Mouse (Mus musculus) gastrocnemius, postnatal 4 days (tissue): ENCODE results near the gene Olfr1018. TPM values are rescaled to one million over a fixed set of nuclear protein-coding genes. Genes with fewer than 3 reads are reported as not detected.

ENCODE experiments used
- DNase-seq, 2 experiments: peaks; one replicate each; pipeline ENCODE4 v3.0.0; 2021 to 2022; ENCODE audit warnings: low spot score in 2 of 2, mixed read lengths in 2 of 2
- long read RNA-seq, 2 experiments: library from polyadenylated mRNA; stranded (forward); transcript quantifications; one replicate each; pipeline ENCODE4 v2.0.0; 2021
- total RNA-seq, 2 experiments: library from RNA; stranded (reverse); gene quantifications; 2 replicates each; pipeline ENCODE4 v1.2.3; 2021

The Olfr1018 gene
- total RNA-seq: not detected
- long read RNA-seq, experiment 1: 0 reads
- long read RNA-seq, experiment 2: 0 reads

DNA sequence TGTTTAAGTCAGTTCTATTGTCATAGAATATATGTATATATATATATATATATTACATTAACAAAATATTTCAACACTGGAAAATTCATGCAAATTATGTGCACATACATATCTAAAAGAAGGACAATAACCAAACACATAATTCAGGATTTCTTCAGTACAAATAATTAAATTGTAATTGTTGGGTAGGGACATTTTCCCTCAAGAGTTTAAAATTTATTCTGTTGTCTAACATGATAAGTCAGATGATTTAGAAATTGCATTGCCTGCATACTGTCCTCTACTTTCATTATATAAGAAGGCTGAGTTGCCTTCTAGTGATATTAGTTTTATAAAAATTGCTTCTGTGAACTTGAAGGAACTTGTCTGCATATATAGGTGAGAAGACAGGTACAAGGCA lies at the start of gene Olfr1018:
Olfr1018 (plus strand) TSS at position 301 of the 400 bp plus-strand sequence.
- no peak for DNase-seq

DNA sequence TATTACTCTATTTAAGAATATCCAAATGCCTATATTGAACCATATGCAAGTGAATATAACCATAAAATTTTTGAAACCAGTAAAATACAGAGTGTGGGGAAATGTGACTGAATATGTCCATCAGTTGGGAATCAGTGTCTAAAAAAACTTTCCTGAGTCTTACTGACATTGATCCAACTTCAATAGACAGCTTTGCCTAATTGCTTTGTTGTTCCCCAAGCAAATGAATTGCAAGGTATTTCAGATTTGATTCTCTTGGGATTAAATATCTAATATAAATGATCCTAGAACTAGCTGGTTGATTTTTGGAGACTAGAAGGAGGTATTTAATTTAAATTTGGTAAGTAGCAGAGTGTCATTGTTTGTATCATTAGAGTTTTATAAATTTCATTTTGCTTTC lies 45.9 kb upstream of the Olfr1018 start, which contains the start of gene Olfr1014:
Olfr1014 (plus strand) TSS at position 301 of the 400 bp plus-strand sequence.
- DNase-seq: no peak

GRCm38 (mm10) chr2:85781717-85782116 lies 36.6 kb upstream of the Olfr1018 start, which contains the start of gene Olfr1015:
Olfr1015 (plus strand) TSS chr2:85782017.
- DNase-seq: no peak

DNA sequence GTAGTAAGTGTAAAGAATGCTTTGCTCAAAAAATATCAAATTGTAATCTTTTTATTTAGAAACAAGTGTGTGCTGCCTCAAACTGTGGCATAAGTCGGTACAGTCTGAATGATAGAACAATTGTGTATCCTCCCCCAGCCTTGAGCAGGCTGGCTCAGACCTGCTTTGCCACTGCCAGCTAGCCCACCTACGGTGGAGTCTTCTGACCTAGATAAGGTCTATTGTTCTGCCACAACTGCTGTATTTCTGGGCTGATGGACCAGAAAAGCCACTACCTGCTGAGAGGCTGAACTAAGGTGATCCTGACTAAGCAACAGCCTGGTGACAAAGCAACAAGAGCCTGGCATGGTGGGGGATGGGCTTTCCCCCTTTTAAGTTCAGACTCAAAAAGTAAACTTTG lies 25.9 kb upstream of the Olfr1018 start:
- DNase-seq: no peak

- DNase-seq: no peak
These were observed 15.8 kb upstream of the Olfr1018 start, which contains the start of gene Olfr1016 for GRCm38 (mm10) chr2:85802444-85802843. Olfr1016 (minus strand) TSS chr2:85802544.

- DNase-seq: no peak
These were observed 13.8 kb upstream of the Olfr1018 start for GRCm38 (mm10) chr2:85804501-85804900.

DNA sequence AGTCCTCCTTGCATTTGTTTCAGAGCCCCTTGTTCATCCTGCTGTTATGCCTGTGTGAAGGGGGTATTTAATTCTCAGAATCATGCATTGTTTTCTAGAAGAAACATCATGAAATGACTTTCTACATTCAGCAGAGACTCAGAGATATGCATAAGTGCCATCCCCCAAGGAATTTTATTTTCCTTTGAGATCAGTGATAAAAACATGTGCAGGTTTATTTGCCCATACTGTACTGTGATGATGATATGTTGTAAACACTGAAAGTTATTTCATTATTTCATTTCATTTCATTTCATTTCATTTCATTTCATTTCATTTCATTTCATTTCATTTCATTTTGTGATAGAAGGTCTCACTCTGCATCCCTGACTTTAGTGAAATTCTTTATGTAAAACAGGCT lies 27.1 kb downstream of the Olfr1018 start, which contains the start of gene Olfr1019:
Olfr1019 (minus strand) TSS at position 101 of the 400 bp plus-strand sequence.
- no peak for DNase-seq

DNA sequence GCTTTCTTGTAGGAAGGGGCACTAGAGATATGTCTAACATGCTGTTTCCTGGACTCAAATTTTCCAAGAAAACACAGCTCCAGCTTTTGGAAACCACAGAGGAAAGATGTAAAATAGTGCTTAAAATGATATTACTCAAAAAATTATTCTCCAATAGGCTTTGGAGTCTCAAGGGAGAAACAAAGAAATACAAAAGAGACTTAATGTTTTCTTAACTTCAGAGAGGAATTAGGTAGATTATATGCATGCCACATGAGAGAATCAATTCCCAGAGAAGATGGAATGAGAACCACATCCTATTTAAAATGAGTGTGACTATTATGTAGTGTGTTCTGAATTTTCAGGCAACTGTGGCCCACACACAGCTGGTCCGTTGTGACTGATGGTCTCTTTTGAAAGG lies 28.5 kb downstream of the Olfr1018 start, which contains the start of gene Olfr1020:
Olfr1020 (plus strand) TSS at position 301 of the 400 bp plus-strand sequence.
- no peak for DNase-seq

- DNase-seq: no peak
These were observed 50.0 kb downstream of the Olfr1018 start, which contains the start of gene Olfr1022 for GRCm38 (mm10) chr2:85868294-85868693. Olfr1022 (plus strand) TSS chr2:85868594.

Other genes with a start within 250 kb of the Olfr1018 start
- gene Olfr996, start 239.3 kb upstream of the Olfr1018 start, total RNA-seq: not detected
- not detected for gene Olfr998, start 229.5 kb upstream of the Olfr1018 start, total RNA-seq
- not detected for gene Olfr1000, start 206.6 kb upstream of the Olfr1018 start, total RNA-seq
- gene Olfr1002, start 167.8 kb upstream of the Olfr1018 start, total RNA-seq: not detected
- not detected for gene Olfr154, start 154.0 kb upstream of the Olfr1018 start, total RNA-seq
- gene Olfr1006, start 139.7 kb upstream of the Olfr1018 start, total RNA-seq: not detected
- not detected for gene Olfr1008, start 129.0 kb upstream of the Olfr1018 start, total RNA-seq
- gene Olfr1009, start 103.1 kb upstream of the Olfr1018 start, total RNA-seq: not detected
- gene Olfr1012, start 55.7 kb upstream of the Olfr1018 start, total RNA-seq: not detected
- not detected for gene Olfr1013, start 51.4 kb upstream of the Olfr1018 start, total RNA-seq
- gene Olfr1014, start 45.8 kb upstream of the Olfr1018 start, total RNA-seq: not detected
- not detected for gene Olfr1015, start 36.5 kb upstream of the Olfr1018 start, total RNA-seq
- gene Olfr1016, start 15.9 kb upstream of the Olfr1018 start, total RNA-seq: not detected
- gene Olfr1019, start 27.0 kb downstream of the Olfr1018 start, total RNA-seq: not detected
- gene Olfr1020, start 28.6 kb downstream of the Olfr1018 start, total RNA-seq: not detected
- gene Olfr1022, start 50.1 kb downstream of the Olfr1018 start, total RNA-seq: not detected
- not detected for gene Olfr1023, start 67.2 kb downstream of the Olfr1018 start, total RNA-seq
- not detected for gene Olfr1024, start 86.6 kb downstream of the Olfr1018 start, total RNA-seq
- not detected for gene Olfr1025-ps1, start 96.7 kb downstream of the Olfr1018 start, total RNA-seq
- not detected for gene Olfr1026, start 103.1 kb downstream of the Olfr1018 start, total RNA-seq
- gene Olfr1028, start 132.0 kb downstream of the Olfr1018 start, total RNA-seq: not detected
- gene Olfr1029, start 155.4 kb downstream of the Olfr1018 start, total RNA-seq: not detected
- gene Olfr1030, start 160.8 kb downstream of the Olfr1018 start, total RNA-seq: not detected
- not detected for gene Olfr1031, start 171.8 kb downstream of the Olfr1018 start, total RNA-seq
- not detected for gene Olfr1032, start 187.1 kb downstream of the Olfr1018 start, total RNA-seq
- under 1 TPM; 0.08 to 0.10 TPM for gene Olfr1033, start 202.2 kb downstream of the Olfr1018 start, total RNA-seq
- gene Olfr1034, start 227.4 kb downstream of the Olfr1018 start, total RNA-seq: not detected